Mouse (Mus musculus) midbrain, embryonic 12.5 days (tissue): ENCODE measurements at regions not wholly inside any gene's neighbourhood (a gene's known extent, or its start where the extent isn't known, plus 50 kb on each side); places are given as distances from the start of the nearest gene placed in this dataset.

Experiments used
- ATAC-seq: fragments of 200-750 bp; cut with Nextera tagmentation; 2 replicates; pipeline ENCODE4 v1.8.0; 2017; ENCODE audit warnings: low read depth, moderate TSS enrichment, moderate library complexity; ENCODE audit not compliant: low FRiP score
- H3K27ac ChIP-seq: fragments of 300-500 bp; sonication (generic); replicated peaks from 2 replicates; pipeline ENCODE4 v1.5.1; 2016; ENCODE audit warnings: mild to moderate bottlenecking
- H3K27me3 ChIP-seq: fragments of 300-500 bp; sonication (generic); 2 replicates; pipeline ENCODE4 v1.6.1; 2016; ENCODE audit warnings: mild to moderate bottlenecking
- H3K36me3 ChIP-seq: fragments of 300-500 bp; sonication (generic); 2 replicates; pipeline ENCODE4 v1.6.1; 2016
- H3K4me1 ChIP-seq: fragments of 300-500 bp; sonication (generic); 2 replicates; pipeline ENCODE4 v1.6.1; 2016
- H3K4me2 ChIP-seq: fragments of 300-500 bp; sonication (generic); replicated peaks from 2 replicates; pipeline ENCODE4 v1.6.1; 2016; ENCODE audit warnings: mild to moderate bottlenecking, moderate library complexity
- H3K4me3 ChIP-seq: fragments of 300-500 bp; sonication (generic); 2 replicates; pipeline ENCODE4 v1.5.1; 2016; ENCODE audit warnings: mild to moderate bottlenecking
- H3K9ac ChIP-seq: fragments of 300-500 bp; sonication (generic); replicated peaks from 2 replicates; pipeline ENCODE4 v1.6.1; 2016; ENCODE audit warnings: mild to moderate bottlenecking, moderate library complexity
- H3K9me3 ChIP-seq: fragments of 300-500 bp; sonication (generic); 2 replicates; pipeline ENCODE4 v1.6.1; 2016; ENCODE audit warnings: mild to moderate bottlenecking
- WGBS: fragments of 180-500 bp; shearing (Covaris S2); methylation state at CpG from one replicate; pipeline ENCODE4 v1.1.7; 2016; 5-methylcytosine and 5-hydroxymethylcytosine counted together

DNA sequence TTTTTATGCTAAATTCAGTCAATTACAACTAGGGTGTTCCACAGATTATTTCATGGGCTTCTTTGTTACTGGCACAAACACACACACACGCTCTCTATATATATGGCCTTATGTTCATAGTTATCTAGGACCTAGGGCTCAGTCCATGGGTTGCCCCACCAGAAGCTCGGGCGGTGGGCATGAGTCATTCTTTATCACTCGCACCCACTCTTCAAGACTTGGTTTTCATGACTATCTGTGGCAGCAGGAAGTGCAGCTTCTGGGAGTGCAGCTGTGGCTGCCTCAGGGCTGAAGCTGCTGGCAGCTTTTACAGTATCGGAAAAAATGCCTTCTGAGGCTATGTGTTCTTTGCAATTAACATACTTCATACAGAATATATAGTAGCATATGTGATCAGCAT lies 198.7 kb downstream of the Ipo11 start:
- no peaks in the 10 kb centered on the region for H3K4me1 ChIP-seq
- H3K9ac ChIP-seq, result no peak overlapping the region
- no peaks in the 10 kb centered on the region for H3K9me3 ChIP-seq
- H3K4me3 ChIP-seq, result no peak overlapping the region
- 94% methylated on average over 5 of the region's 5 CpGs for WGBS
- H3K27me3 ChIP-seq, result no peaks in the 10 kb centered on the region
- ATAC-seq, result no peak
- no peaks in the 10 kb centered on the region for H3K36me3 ChIP-seq
- no peak overlapping the region for H3K4me2 ChIP-seq
- no peak overlapping the region for H3K27ac ChIP-seq

GRCm38 (mm10) chr13:106734323-106734722 lies 202.4 kb downstream of the Ipo11 start:
- ATAC-seq, result no peak
- Histone ChIP-seq H3K4me2 (no peak overlapping the region), H3K9ac (no peak overlapping the region), H3K27me3 (no peaks in the 10 kb centered on the region), H3K36me3 (no peaks in the 10 kb centered on the region), H3K27ac (no peak overlapping the region), H3K4me3 (no peak overlapping the region), H3K4me1 (no peaks in the 10 kb centered on the region), H3K9me3 (no peaks in the 10 kb centered on the region)
- WGBS, result 84% methylated on average over 2 of the region's 2 CpGs

DNA sequence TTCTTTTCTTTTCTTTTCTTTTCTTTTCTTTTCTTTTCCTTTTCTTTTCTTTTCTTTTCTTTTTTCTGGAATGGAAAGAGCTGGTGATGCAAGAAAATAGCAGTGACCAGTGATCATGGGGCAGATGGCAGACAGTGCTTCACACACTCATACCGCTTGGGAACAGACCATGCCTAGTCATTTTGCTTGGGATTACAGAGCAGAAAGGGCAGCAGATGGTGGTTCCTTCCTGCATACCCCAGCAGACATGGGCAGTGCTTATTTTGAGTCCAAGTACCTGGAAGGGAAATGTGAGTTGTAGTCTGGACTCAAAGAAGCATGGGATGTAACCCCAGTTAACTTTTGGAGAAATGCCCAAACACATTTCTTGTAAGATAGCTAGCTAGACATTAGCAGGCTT lies 203.9 kb downstream of the Ipo11 start:
- WGBS, result 89% methylated on average over 1 of the region's 1 CpGs
- H3K4me2 ChIP-seq, result no peak overlapping the region
- H3K27ac ChIP-seq, result no peak overlapping the region
- H3K9me3 ChIP-seq, result no peaks in the 10 kb centered on the region
- no peak for ATAC-seq
- H3K4me3 ChIP-seq, result no peak overlapping the region
- H3K4me1 ChIP-seq, result no peaks in the 10 kb centered on the region
- no peak overlapping the region for H3K9ac ChIP-seq
- no peaks in the 10 kb centered on the region for H3K27me3 ChIP-seq
- H3K36me3 ChIP-seq, result no peaks in the 10 kb centered on the region

DNA sequence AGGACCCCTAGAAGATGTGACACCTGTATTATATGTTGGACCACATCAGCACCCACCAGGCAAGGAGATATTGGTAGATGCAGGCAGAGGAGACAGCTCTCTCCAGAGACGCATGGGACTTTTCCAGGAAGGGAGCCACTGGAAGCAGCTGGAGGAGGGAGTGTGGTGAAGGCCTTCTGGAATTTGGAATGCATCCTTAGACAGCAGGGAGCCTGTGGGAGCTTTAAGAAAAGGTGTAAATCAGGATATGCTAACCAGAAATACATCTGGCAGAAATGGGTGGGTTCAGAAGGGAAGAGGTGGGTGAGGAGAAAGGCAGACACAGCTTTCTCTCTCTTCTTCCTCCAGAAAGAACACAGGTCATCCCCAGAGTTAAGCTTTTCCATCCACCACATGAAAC lies 213.4 kb downstream of the Ipo11 start:
- Histone ChIP-seq H3K4me2 (no peak overlapping the region), H3K4me1 (no peaks in the 10 kb centered on the region), H3K9ac (no peak overlapping the region), H3K36me3 (no peaks in the 10 kb centered on the region), H3K27ac (no peak overlapping the region), H3K27me3 (no peaks in the 10 kb centered on the region), H3K4me3 (no peak overlapping the region), H3K9me3 (no peaks in the 10 kb centered on the region)
- 90% methylated on average over 1 of the region's 1 CpGs for WGBS
- ATAC-seq, result no peak

- Histone ChIP-seq H3K27me3 (no peaks in the 10 kb centered on the region), H3K9ac (no peak overlapping the region), H3K9me3 (no peaks in the 10 kb centered on the region), H3K4me1 (no peaks in the 10 kb centered on the region), H3K27ac (no peak overlapping the region), H3K4me3 (no peak overlapping the region), H3K36me3 (no peaks in the 10 kb centered on the region), H3K4me2 (no peak overlapping the region)
- WGBS, result 94% methylated on average over 1 of the region's 1 CpGs
- ATAC-seq, result no peak
Measured at GRCm38 (mm10) chr13:106721167-106721566, 215.6 kb downstream of the Ipo11 start.

DNA sequence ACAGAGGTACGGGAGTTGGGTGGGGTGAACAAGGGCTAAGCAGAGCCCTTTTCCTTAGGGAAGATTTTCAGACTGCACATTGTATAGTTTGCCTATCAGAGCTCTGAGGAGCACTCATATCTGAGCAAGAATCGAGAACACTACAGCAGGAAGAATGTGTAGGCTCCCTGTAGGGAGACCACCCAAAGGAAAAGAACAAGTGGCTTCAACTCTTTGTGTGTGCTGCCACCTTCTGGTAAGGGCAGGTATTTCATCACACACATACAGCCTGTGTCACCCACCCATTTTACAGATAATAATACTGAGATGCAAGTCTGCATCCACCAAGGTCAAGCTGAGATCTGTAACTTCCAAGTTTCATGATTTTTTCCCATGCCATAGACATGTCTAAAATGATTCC lies 221.0 kb downstream of the Ipo11 start:
- no peaks in the 10 kb centered on the region for H3K4me1 ChIP-seq
- H3K4me2 ChIP-seq, result no peak overlapping the region
- H3K9ac ChIP-seq, result no peak overlapping the region
- H3K4me3 ChIP-seq, result no peak overlapping the region
- no peaks in the 10 kb centered on the region for H3K36me3 ChIP-seq
- no peaks in the 10 kb centered on the region for H3K9me3 ChIP-seq
- H3K27me3 ChIP-seq, result no peaks in the 10 kb centered on the region
- 65% methylated on average over 2 of the region's 2 CpGs for WGBS
- no peak overlapping the region for H3K27ac ChIP-seq
- ATAC-seq, result no peak

DNA sequence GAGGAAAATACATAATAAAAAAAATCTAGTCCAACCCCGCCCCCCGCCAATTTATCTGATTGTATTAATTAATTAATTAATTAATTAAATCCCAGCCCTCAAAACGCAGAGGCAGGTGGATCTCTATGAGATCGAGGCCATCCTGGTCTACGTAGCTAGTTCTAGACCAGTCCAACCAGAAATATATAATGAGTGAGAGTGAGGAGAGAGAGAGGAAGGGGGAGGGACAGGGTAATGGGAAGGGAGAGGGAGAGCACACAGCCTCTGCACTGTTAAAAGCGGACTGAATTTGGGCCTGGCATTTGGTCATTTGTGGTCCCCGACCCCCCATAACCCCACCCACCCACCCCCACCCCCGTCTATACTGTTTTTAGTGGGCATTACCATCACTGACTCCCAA lies 221.5 kb downstream of the Ipo11 start:
- Histone ChIP-seq H3K27me3 (no peaks in the 10 kb centered on the region), H3K9ac (no peak overlapping the region), H3K27ac (no peak overlapping the region), H3K4me3 (no peak overlapping the region), H3K4me2 (no peak overlapping the region), H3K36me3 (no peaks in the 10 kb centered on the region), H3K9me3 (no peaks in the 10 kb centered on the region), H3K4me1 (no peaks in the 10 kb centered on the region)
- 90% methylated on average over 8 of the region's 8 CpGs for WGBS
- ATAC-seq, result peak; percentile 55; the same call in 1 of the 2 replicates

DNA sequence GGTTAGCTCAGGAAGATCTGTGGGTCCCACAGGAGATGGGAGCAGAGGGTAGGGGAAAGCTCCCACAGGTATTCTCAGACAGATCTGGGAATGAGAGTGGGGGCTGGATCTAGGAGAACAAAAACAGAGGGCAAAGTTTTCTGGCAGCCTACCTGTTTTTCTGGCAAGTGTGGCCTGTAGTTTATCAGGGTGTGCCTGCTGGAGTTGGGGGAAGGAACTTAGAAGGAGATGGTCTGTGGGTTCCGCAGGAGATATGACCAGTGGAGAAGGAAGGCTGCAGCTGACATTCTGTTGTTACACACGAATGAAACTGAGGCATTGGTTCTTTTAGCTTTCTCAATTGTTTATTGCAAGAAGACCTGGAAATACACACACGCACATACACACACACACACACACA lies 226.2 kb downstream of the Ipo11 start:
- H3K27me3 ChIP-seq, result no peaks in the 10 kb centered on the region
- no peak for ATAC-seq
- no peak overlapping the region for H3K27ac ChIP-seq
- WGBS, result 87% methylated on average over 3 of the region's 3 CpGs
- no peaks in the 10 kb centered on the region for H3K9me3 ChIP-seq
- H3K9ac ChIP-seq, result no peak overlapping the region
- no peaks in the 10 kb centered on the region for H3K36me3 ChIP-seq
- no peak overlapping the region for H3K4me2 ChIP-seq
- H3K4me1 ChIP-seq, result no peaks in the 10 kb centered on the region
- no peak overlapping the region for H3K4me3 ChIP-seq

DNA sequence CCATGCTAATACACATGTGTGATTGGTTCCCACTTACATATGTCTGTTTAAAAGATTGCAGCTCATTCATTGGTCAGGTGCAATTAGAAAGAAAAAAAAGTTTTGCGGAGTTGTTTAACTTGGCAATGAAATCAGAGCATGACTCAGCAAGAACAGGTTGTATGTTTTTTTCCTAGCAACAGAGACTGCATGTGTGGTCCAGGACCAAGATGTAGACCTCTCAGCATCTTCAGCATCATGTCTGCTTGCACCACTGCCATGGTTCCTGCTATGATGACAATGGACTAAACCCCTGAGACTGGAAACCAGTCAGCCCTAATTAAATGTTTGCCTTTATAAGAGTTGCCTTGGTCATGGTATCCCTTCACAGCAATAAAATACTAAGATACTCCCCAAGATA lies 236.4 kb downstream of the Ipo11 start:
- 100% methylated on average over 1 of the region's 1 CpGs for WGBS
- Histone ChIP-seq H3K9ac (no peak overlapping the region), H3K4me3 (no peak overlapping the region), H3K27me3 (no peaks in the 10 kb centered on the region), H3K27ac (no peak overlapping the region), H3K36me3 (no peaks in the 10 kb centered on the region), H3K9me3 (no peaks in the 10 kb centered on the region), H3K4me2 (no peak overlapping the region), H3K4me1 (no peaks in the 10 kb centered on the region)
- ATAC-seq, result no peak

GRCm38 (mm10) chr13:106699957-106700356 lies 236.8 kb downstream of the Ipo11 start:
- no peak overlapping the region for H3K4me2 ChIP-seq
- no peaks in the 10 kb centered on the region for H3K36me3 ChIP-seq
- H3K4me1 ChIP-seq, result no peaks in the 10 kb centered on the region
- no peaks in the 10 kb centered on the region for H3K27me3 ChIP-seq
- H3K9me3 ChIP-seq, result no peaks in the 10 kb centered on the region
- ATAC-seq, result no peak
- 93% methylated on average over 3 of the region's 3 CpGs for WGBS
- no peak overlapping the region for H3K27ac ChIP-seq
- H3K9ac ChIP-seq, result no peak overlapping the region
- H3K4me3 ChIP-seq, result no peak overlapping the region

DNA sequence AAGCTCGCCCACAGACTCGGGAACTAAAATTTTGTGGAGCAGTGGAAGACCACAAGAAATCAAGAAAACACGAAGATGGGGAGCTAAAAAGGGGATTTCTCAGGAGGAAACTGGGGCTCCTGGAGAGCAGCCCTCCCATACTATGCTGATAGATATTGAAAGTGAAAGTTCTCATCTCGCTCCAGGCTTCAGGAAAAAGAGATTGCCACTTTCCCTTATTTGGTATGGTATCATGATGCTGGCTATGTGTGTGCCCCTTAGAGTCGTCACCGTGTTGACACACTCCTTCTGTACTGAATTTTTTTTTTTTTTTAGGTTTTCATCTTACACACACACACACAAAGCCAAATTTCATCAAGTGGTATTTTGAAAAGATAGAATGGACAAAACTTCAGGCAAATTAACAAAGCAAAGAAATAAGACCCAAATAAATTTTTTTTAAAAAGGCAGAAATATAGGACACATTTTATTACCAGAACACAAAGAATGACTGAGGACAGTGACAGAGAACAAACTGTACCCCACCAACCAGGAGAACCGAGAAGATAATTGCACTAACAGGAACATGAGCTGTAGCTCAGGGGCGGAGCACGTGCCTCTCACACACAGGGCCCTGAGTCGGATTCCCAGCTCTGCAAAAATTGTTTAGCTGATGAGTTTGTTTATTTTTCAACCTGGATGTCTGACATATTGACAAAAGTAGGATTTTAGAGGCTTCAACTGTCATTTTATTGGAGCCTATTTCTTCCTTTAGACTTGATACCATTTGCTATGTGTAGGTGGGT lies 244.8 kb downstream of the Ipo11 start:
- no peaks in the 10 kb centered on the region for H3K27me3 ChIP-seq
- no peak for ATAC-seq
- H3K36me3 ChIP-seq, result no peaks in the 10 kb centered on the region
- H3K4me3 ChIP-seq, result no peak overlapping the region
- no peak overlapping the region for H3K9ac ChIP-seq
- H3K4me1 ChIP-seq, result no peaks in the 10 kb centered on the region
- no peak overlapping the region for H3K27ac ChIP-seq
- 87% methylated on average over 10 of the region's 10 CpGs for WGBS
- H3K4me2 ChIP-seq, result no peak overlapping the region
- no peaks in the 10 kb centered on the region for H3K9me3 ChIP-seq

DNA sequence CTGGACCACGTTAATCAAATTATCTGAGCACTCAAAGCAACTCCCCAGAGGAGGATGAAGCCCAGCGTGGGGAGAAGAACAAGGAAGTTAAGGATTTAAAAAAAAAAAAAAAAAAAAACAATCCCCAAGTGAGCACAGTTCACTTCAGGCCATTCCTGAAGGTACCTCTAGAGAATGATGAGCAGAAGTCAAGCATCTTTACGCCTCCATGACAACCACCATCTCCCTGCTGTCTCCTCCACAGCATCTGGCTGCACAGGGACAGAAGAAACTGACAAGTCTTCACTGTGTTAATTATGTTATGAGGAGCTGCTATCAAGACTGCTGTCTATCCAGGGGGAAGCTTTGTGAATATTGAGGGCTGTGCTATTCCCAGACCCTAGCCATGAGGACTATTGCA lies 246.6 kb downstream of the Ipo11 start:
- H3K9ac ChIP-seq, result no peak overlapping the region
- 72% methylated on average over 3 of the region's 3 CpGs for WGBS
- H3K4me3 ChIP-seq, result no peak overlapping the region
- H3K4me2 ChIP-seq, result no peak overlapping the region
- H3K27ac ChIP-seq, result no peak overlapping the region
- H3K27me3 ChIP-seq, result no peaks in the 10 kb centered on the region
- 0 out of 2 replicates have a peak, but pooled peaks have one; percentile 27 for ATAC-seq
- H3K4me1 ChIP-seq, result no peaks in the 10 kb centered on the region
- H3K36me3 ChIP-seq, result no peaks in the 10 kb centered on the region
- H3K9me3 ChIP-seq, result no peaks in the 10 kb centered on the region

DNA sequence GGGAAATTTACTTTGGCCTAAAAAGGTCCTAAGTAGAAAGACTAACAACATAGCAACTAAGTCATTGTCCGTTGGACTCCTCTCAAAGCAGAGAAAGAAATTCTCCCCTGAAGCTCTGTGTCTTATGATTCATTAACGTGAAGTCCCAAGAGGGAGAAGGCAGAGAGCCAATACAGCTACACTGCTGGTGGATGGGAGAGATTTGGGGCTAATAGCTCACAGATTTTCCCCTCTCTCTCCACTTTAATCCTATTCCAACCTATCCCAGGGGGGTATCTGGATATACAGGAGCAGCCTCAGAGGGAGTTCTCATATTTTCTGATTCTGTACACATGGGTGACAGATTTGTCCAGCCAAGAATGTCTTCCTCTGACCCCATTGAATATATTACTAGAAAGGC lies 247.1 kb downstream of the Ipo11 start:
- Histone ChIP-seq H3K4me1 (no peaks in the 10 kb centered on the region), H3K9me3 (no peaks in the 10 kb centered on the region), H3K9ac (no peak overlapping the region), H3K27me3 (no peaks in the 10 kb centered on the region), H3K27ac (no peak overlapping the region), H3K36me3 (no peaks in the 10 kb centered on the region), H3K4me3 (no peak overlapping the region), H3K4me2 (no peak overlapping the region)
- 64% methylated on average over 2 of the region's 2 CpGs for WGBS
- ATAC-seq, result no peak
